Mouse (Mus musculus) natural killer cell, adult 2 months (primary cell): ENCODE measurements around the gene Vmn2r30.
"Not testable (repeated sequence)": the region's sequence is repeated elsewhere in the genome, so short reads cannot be mapped to it uniquely, and the experiment has no call there.

Experiments used
- DNase-seq, 2 experiments: peaks; one replicate each; pipeline ENCODE4 v3.0.0; 2022; ENCODE audit warnings: low spot score in 2 of 2

Vmn2r30 gene

DNA sequence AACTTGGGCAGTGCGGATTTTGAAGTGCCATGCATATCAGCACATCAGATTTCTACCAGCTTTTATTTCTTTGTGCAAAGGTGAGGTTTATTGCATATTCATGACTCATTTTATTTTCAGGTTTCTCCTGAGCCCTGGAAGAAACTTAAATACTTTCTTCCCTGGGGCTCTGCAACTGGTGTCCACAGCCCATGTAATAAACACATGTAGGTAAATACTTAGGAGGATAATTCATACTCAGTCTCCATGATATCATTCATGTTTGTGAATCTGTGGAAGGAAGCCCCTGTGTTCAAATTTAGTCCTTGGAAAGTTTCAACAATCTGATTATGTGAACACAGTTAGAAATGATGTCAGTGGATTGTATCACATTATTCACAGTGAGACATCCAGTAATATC lies at the start of gene Vmn2r30:
TSS of gene Vmn2r30 (minus strand) at position 101 of the 400 bp plus-strand sequence.
- DNase-seq: not testable (repeated sequence)

DNA sequence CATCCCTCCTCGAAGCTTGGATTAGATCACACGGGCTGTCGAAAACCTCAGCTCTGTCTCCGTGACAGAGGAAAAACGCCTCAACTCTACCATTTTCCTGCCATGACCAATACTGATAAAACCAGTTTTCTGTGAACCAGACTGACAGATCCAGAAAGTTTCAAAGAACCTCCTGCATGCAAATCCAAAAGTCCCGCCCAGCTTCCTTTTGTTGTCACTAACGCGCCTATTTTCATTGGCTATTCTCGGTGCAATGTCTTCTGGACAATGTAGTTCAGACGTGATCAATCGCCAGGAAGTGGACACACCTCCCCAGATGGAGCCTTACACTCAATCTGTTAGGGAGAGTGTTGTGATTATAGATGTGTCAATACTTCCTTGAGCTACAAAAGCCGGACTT lies 37.0 kb upstream of the Vmn2r30 start, which contains the start of gene Gm45783:
TSS of gene Gm45783 (minus strand) at position 143 of the 400 bp plus-strand sequence.
- not testable (repeated sequence) for DNase-seq

DNA sequence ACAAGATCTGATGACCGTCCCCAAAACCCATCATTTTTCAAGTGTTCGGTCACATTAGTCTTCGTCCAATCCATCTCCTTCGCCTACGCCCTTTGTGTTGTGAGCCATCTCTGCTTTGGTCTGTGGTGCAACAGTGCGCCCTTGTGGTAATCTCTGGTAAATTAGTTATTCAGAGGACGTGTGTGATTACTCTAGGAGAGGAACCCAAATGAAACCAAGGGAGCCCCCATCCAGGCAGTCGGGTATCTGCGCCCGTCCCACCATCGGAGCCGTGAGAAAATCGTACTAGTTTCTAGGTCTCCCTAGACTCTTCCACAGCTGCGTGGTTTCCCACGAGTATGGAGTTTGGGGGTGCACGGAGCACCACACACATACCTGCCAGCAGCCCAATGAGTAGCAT lies 41.8 kb downstream of the Vmn2r30 start:
- peak; percentile 35 to 65 for DNase-seq

DNA sequence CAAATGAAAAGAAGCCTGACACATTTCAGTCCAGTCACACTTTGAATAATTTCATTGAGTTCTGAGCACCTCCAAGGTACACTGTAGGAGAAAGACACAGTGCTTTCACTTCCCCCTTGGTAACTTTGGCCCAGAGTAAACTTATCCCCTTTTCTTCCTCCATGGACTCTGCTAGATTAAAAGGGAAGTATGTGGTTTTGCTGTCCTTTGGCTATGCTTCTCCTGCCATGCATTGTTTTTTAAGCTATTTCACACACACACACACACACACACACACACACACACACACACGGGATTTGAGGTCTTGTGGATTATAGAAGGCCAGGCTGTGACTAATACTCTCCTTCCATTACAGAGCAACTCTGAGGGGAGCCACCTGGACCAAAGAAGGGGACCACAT lies 56.0 kb downstream of the Vmn2r30 start:
- DNase-seq: peak in 1 of 2 experiments; percentile 28

DNA sequence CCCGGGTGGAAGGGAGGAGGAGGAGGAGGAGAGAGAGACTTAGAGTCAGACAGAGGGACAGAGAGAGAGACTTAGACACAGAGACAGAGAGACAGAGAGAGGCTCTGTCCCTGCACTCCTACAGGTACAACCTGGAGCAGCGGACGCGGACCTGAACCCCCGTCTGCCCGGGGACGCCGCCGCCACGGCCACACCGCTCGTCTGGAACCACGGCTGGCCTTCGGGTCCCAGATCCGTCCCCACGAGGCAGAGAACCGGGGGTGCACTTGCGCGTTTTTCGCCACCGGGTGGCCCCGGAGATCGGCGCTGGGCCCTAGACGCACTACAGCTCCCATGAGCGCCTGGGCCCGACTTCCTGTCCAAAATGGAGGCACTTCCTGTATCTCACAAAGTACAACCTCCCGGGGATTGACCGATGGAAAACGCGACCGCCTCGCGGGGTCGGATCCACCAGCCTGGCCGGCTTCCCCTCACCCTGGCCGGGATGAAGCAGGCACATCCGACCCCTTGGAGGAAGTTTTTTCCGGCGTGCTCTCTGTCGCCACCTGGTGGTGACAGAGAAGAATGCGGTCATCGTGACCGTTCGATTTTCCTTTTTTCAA lies 59.3 kb downstream of the Vmn2r30 start, which contains the start of gene Gm45844:
TSS of gene Gm45844 (minus strand) at position 324 of the 602 bp plus-strand sequence.
- DNase-seq: peak; percentile 89 to 92

DNA sequence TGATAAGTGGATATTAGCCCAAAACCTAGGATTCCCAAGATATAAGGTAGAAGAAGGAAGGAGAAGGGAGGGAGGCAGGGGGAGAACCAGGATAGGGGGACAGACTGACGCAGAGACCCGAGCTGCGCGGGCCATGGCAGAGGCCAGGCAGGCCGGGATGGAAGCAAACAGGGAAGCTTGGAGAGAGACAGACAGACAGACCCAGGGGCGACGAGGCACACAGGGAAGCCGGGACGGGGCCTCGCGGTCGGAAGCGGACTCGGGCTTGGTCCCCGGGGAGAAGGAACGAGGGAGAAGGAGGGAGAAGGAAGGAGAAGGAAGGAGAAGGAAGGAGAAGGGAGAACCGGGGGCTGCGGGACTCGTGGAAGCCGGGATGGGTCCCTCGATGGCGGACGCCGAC lies 59.9 kb downstream of the Vmn2r30 start:
- not testable (repeated sequence) for DNase-seq
